Mouse (Mus musculus) thymus, adult 2 months (tissue): Measurements from ENCODE around the gene Pla2g1b.

Experiments used
- CTCF ChIP-seq: fragments of 200-500 bp; IDR thresholded peaks from 2 replicates; pipeline ENCODE4 v1.5.1; 2012; ENCODE audit warnings: mild to moderate bottlenecking, control low read depth, low read length, moderate library complexity, borderline replicate concordance; ENCODE audit not compliant: control insufficient read depth, poor library complexity, insufficient read depth; ENCODE audit errors: extremely low read depth
- POLR2A ChIP-seq: fragments of 200-500 bp; IDR thresholded peaks from 2 replicates; pipeline ENCODE4 v1.6.1; 2012; ENCODE audit warnings: mild to moderate bottlenecking, low read length, control low read depth, moderate library complexity; ENCODE audit not compliant: control insufficient read depth, poor library complexity, insufficient read depth; ENCODE audit errors: extremely low read depth

GRCm38 (mm10) chr5:115483385-115483784 lies 17.3 kb downstream of the Pla2g1b start:
- TF ChIP-seq CTCF (no peak), POLR2A (no peak)
